Mouse (Mus musculus) lung, postnatal 25 days (tissue): ENCODE data around the gene Clta.
"Not testable (repeated sequence)": the region's sequence is repeated elsewhere in the genome, so short reads cannot be mapped to it uniquely, and the experiment has no call there.

Experiments used
- DNase-seq: peaks from one replicate; pipeline ENCODE4 v3.0.0; 2022; ENCODE audit warnings: low spot score

Clta gene

GRCm38 (mm10) chr4:44024241-44024640 lies 20.0 kb downstream of the Clta start:
- no peak for DNase-seq

- DNase-seq = no peak
Measured at GRCm38 (mm10) chr4:44025570-44025969, 21.3 kb downstream of the Clta start.

- no peak for DNase-seq
Measured at GRCm38 (mm10) chr4:44028303-44029135, 24.3 kb downstream of the Clta start.

GRCm38 (mm10) chr4:44029661-44030066 lies 25.4 kb downstream of the Clta start:
- DNase-seq = no peak

- DNase-seq = no peak
Measured at GRCm38 (mm10) chr4:44031521-44031920, 27.3 kb downstream of the Clta start.

GRCm38 (mm10) chr4:44036455-44036854 lies 32.2 kb downstream of the Clta start:
- no peak for DNase-seq

GRCm38 (mm10) chr4:44040802-44041201 lies 36.5 kb downstream of the Clta start:
- no peak for DNase-seq

- no peak for DNase-seq
Measured at GRCm38 (mm10) chr4:44042429-44042828, 38.2 kb downstream of the Clta start.

GRCm38 (mm10) chr4:44043182-44043581 lies 38.9 kb downstream of the Clta start:
- DNase-seq = not testable (repeated sequence)

GRCm38 (mm10) chr4:44044685-44045356 lies 40.6 kb downstream of the Clta start:
- DNase-seq = no peak

GRCm38 (mm10) chr4:44046066-44046465 lies 41.8 kb downstream of the Clta start:
- no peak for DNase-seq

GRCm38 (mm10) chr4:44049812-44050211 lies 45.6 kb downstream of the Clta start:
- DNase-seq = no peak

- DNase-seq = no peak
Measured at GRCm38 (mm10) chr4:44059674-44060073, 55.4 kb downstream of the Clta start.

- DNase-seq = no peak
Measured at GRCm38 (mm10) chr4:44062062-44062461, 57.8 kb downstream of the Clta start.

GRCm38 (mm10) chr4:44062816-44063215 lies 58.6 kb downstream of the Clta start:
- DNase-seq = no peak

- DNase-seq = peak; percentile 92
Measured at GRCm38 (mm10) chr4:44065355-44066025, 61.2 kb downstream of the Clta start.

- DNase-seq = no peak
Measured at GRCm38 (mm10) chr4:44066891-44067290, 62.6 kb downstream of the Clta start.

- DNase-seq = no peak
Measured at GRCm38 (mm10) chr4:44068736-44069135, 64.5 kb downstream of the Clta start.

GRCm38 (mm10) chr4:44069411-44069810 lies 65.2 kb downstream of the Clta start:
- DNase-seq = no peak

- DNase-seq = no peak
Measured at GRCm38 (mm10) chr4:44070641-44071040, 66.4 kb downstream of the Clta start.

- no peak for DNase-seq
Measured at GRCm38 (mm10) chr4:44071741-44072145, 67.5 kb downstream of the Clta start.

- peak; percentile 94 for DNase-seq
Measured at GRCm38 (mm10) chr4:44072146-44072872, 68.1 kb downstream of the Clta start.
